Mouse (Mus musculus): ENCODE results near the gene Lyplal1. TPM values are rescaled to one million over a fixed set of nuclear protein-coding genes. Genes with fewer than 3 reads are reported as not detected.

Gene Lyplal1
- polyA plus RNA-seq, 1 experiment from 2014 or later = 26.0 TPM

- ATAC-seq (ENCODE audit: insufficient number of reproducible peaks, low FRiP score, low TSS enrichment, low read depth) = no peak
- no peaks in the 10 kb centered on the region for H3K9me3 ChIP-seq (ENCODE audit: control insufficient read depth, low read length)
- no peaks in the 10 kb centered on the region for H3K36me3 ChIP-seq (ENCODE audit: control insufficient read depth, insufficient read depth, low read length)
- H3K4me2 ChIP-seq (ENCODE audit: low read depth, severe bottlenecking) = no peak overlapping the region
- no peaks in the 10 kb centered on the region for H3K4me1 ChIP-seq (ENCODE audit: control insufficient read depth, insufficient read depth, low read length)
- no peak overlapping the region for H3K9ac ChIP-seq (ENCODE audit: low read length)
- 76% methylated on average over 3 of the region's 3 CpGs for WGBS
- no peak for DNase-seq (ENCODE audit: low spot score)
- no peak overlapping the region for H3K27ac ChIP-seq (replicated peaks; ENCODE audit: low read depth, low read length)
- H3K27me3 ChIP-seq (ENCODE audit: control insufficient read depth, insufficient read depth, low read length) = no peaks in the 10 kb centered on the region
- no peak overlapping the region for H3K4me3 ChIP-seq (ENCODE audit: low read depth, low read length)
Measured at GRCm38 (mm10) chr1:186131465-186131864, 14.4 kb upstream of the Lyplal1 start.

GRCm38 (mm10) chr1:186128940-186129339 lies 11.8 kb upstream of the Lyplal1 start:
- DNase-seq (ENCODE audit: low spot score) = no peak
- Histone ChIP-seq H3K4me2 (ENCODE audit: low read depth, severe bottlenecking) (no peak overlapping the region), H3K27me3 (ENCODE audit: control insufficient read depth, insufficient read depth, low read length) (no peaks in the 10 kb centered on the region), H3K9ac (ENCODE audit: low read length) (no peak overlapping the region), H3K4me3 (ENCODE audit: low read depth, low read length) (no peak overlapping the region), H3K9me3 (ENCODE audit: control insufficient read depth, low read length) (no peaks in the 10 kb centered on the region), H3K27ac (replicated peaks; ENCODE audit: low read depth, low read length) (no peak overlapping the region), H3K4me1 (ENCODE audit: control insufficient read depth, insufficient read depth, low read length) (no peaks in the 10 kb centered on the region), H3K36me3 (ENCODE audit: control insufficient read depth, insufficient read depth, low read length) (no peaks in the 10 kb centered on the region)
- 89% methylated on average over 8 of the region's 8 CpGs for WGBS
- no peak for ATAC-seq (ENCODE audit: insufficient number of reproducible peaks, low FRiP score, low TSS enrichment, low read depth)

DNA sequence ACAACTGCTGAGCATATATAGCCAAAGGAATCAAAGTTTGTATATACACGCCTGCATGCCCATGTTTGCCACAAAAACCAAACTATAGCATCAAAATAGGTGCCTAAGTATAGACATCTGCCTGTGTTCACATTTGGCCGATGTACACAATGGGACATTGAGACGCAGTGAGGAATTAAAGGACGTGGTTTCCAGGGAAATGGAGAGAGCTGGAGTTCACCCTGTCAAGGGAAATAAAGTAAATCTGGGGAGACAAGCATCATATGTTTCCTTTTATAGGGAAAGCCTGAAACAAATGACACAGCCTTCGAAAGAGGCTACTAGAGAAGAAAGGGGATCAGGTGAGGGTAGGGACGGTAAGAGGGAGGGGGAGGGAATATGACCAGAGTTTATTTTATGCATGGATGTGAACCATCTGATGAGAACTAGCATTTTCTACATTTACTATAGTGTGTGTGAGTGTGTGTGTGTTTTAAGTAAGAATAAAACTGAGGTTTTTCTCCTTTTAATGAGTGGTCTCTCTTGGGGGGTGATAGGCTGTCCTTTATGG lies 9.3 kb upstream of the Lyplal1 start:
- 71% methylated on average over 6 of the region's 6 CpGs for WGBS
- ATAC-seq (ENCODE audit: insufficient number of reproducible peaks, low FRiP score, low TSS enrichment, low read depth) (no peak), DNase-seq (ENCODE audit: low spot score) (no peak)
- no peaks in the 10 kb centered on the region for H3K27me3 ChIP-seq (ENCODE audit: control insufficient read depth, insufficient read depth, low read length)
- no peak overlapping the region for H3K27ac ChIP-seq (replicated peaks; ENCODE audit: low read depth, low read length)
- no peaks in the 10 kb centered on the region for H3K4me1 ChIP-seq (ENCODE audit: control insufficient read depth, insufficient read depth, low read length)
- no peak overlapping the region for H3K4me2 ChIP-seq (ENCODE audit: low read depth, severe bottlenecking)
- no peaks in the 10 kb centered on the region for H3K9me3 ChIP-seq (ENCODE audit: control insufficient read depth, low read length)
- no peak overlapping the region for H3K4me3 ChIP-seq (ENCODE audit: low read depth, low read length)
- H3K36me3 ChIP-seq (ENCODE audit: control insufficient read depth, insufficient read depth, low read length) = no peaks in the 10 kb centered on the region
- no peak overlapping the region for H3K9ac ChIP-seq (ENCODE audit: low read length)

GRCm38 (mm10) chr1:186123690-186124089 lies 6.6 kb upstream of the Lyplal1 start:
- no peak overlapping the region for H3K9ac ChIP-seq (ENCODE audit: low read length)
- H3K27me3 ChIP-seq (ENCODE audit: control insufficient read depth, insufficient read depth, low read length) = no peaks in the 10 kb centered on the region
- no peaks in the 10 kb centered on the region for H3K36me3 ChIP-seq (ENCODE audit: control insufficient read depth, insufficient read depth, low read length)
- no peak overlapping the region for H3K27ac ChIP-seq (replicated peaks; ENCODE audit: low read depth, low read length)
- H3K4me3 ChIP-seq (ENCODE audit: low read depth, low read length) = no peak overlapping the region
- no peak overlapping the region for H3K4me2 ChIP-seq (ENCODE audit: low read depth, severe bottlenecking)
- no peaks in the 10 kb centered on the region for H3K4me1 ChIP-seq (ENCODE audit: control insufficient read depth, insufficient read depth, low read length)
- ATAC-seq (ENCODE audit: insufficient number of reproducible peaks, low FRiP score, low TSS enrichment, low read depth) (no peak), DNase-seq (ENCODE audit: low spot score) (no peak)
- H3K9me3 ChIP-seq (ENCODE audit: control insufficient read depth, low read length) = no peaks in the 10 kb centered on the region

- no peak overlapping the region for H3K4me2 ChIP-seq (ENCODE audit: low read depth, severe bottlenecking)
- H3K27me3 ChIP-seq (ENCODE audit: control insufficient read depth, insufficient read depth, low read length) = no peaks in the 10 kb centered on the region
- WGBS = 59% methylated on average over 5 of the region's 5 CpGs
- no peak overlapping the region for H3K4me3 ChIP-seq (ENCODE audit: low read depth, low read length)
- no peak overlapping the region for H3K27ac ChIP-seq (replicated peaks; ENCODE audit: low read depth, low read length)
- H3K9me3 ChIP-seq (ENCODE audit: control insufficient read depth, low read length) = no peaks in the 10 kb centered on the region
- no peaks in the 10 kb centered on the region for H3K4me1 ChIP-seq (ENCODE audit: control insufficient read depth, insufficient read depth, low read length)
- no peak overlapping the region for H3K9ac ChIP-seq (ENCODE audit: low read length)
- no peak for DNase-seq (ENCODE audit: low spot score)
- H3K36me3 ChIP-seq (ENCODE audit: control insufficient read depth, insufficient read depth, low read length) = no peaks in the 10 kb centered on the region
- ATAC-seq (ENCODE audit: insufficient number of reproducible peaks, low FRiP score, low TSS enrichment, low read depth) = no peak
Measured at GRCm38 (mm10) chr1:186119856-186120255, 2.7 kb upstream of the Lyplal1 start.

- 83% methylated on average over 7 of the region's 7 CpGs for WGBS
- Histone ChIP-seq H3K9me3 (ENCODE audit: control insufficient read depth, low read length) (no peaks in the 10 kb centered on the region), H3K27me3 (ENCODE audit: control insufficient read depth, insufficient read depth, low read length) (no peaks in the 10 kb centered on the region), H3K27ac (replicated peaks; ENCODE audit: low read depth, low read length) (no peak overlapping the region), H3K4me1 (ENCODE audit: control insufficient read depth, insufficient read depth, low read length) (no peaks in the 10 kb centered on the region), H3K4me2 (ENCODE audit: low read depth, severe bottlenecking) (peak overlapping the region; percentile 71), H3K36me3 (ENCODE audit: control insufficient read depth, insufficient read depth, low read length) (no peaks in the 10 kb centered on the region), H3K9ac (ENCODE audit: low read length) (no peak overlapping the region), H3K4me3 (ENCODE audit: low read depth, low read length) (peak overlapping the region; percentile 76)
- ATAC-seq (ENCODE audit: insufficient number of reproducible peaks, low FRiP score, low TSS enrichment, low read depth) (no peak), DNase-seq (ENCODE audit: low spot score) (no peak)
Measured at GRCm38 (mm10) chr1:186116086-186116600, 967 bp downstream of the Lyplal1 start.

GRCm38 (mm10) chr1:186102313-186102712 lies 14.8 kb downstream of the Lyplal1 start:
- Histone ChIP-seq H3K9me3 (ENCODE audit: control insufficient read depth, low read length) (no peaks in the 10 kb centered on the region), H3K4me3 (ENCODE audit: low read depth, low read length) (no peak overlapping the region), H3K27ac (replicated peaks; ENCODE audit: low read depth, low read length) (no peak overlapping the region), H3K27me3 (ENCODE audit: control insufficient read depth, insufficient read depth, low read length) (no peaks in the 10 kb centered on the region), H3K4me2 (ENCODE audit: low read depth, severe bottlenecking) (no peak overlapping the region), H3K36me3 (ENCODE audit: control insufficient read depth, insufficient read depth, low read length) (no peaks in the 10 kb centered on the region), H3K9ac (ENCODE audit: low read length) (no peak overlapping the region), H3K4me1 (ENCODE audit: control insufficient read depth, insufficient read depth, low read length) (no peaks in the 10 kb centered on the region)
- ATAC-seq (ENCODE audit: insufficient number of reproducible peaks, low FRiP score, low TSS enrichment, low read depth) (no peak), DNase-seq (ENCODE audit: low spot score) (no peak)
- 93% methylated on average over 8 of the region's 8 CpGs for WGBS

DNA sequence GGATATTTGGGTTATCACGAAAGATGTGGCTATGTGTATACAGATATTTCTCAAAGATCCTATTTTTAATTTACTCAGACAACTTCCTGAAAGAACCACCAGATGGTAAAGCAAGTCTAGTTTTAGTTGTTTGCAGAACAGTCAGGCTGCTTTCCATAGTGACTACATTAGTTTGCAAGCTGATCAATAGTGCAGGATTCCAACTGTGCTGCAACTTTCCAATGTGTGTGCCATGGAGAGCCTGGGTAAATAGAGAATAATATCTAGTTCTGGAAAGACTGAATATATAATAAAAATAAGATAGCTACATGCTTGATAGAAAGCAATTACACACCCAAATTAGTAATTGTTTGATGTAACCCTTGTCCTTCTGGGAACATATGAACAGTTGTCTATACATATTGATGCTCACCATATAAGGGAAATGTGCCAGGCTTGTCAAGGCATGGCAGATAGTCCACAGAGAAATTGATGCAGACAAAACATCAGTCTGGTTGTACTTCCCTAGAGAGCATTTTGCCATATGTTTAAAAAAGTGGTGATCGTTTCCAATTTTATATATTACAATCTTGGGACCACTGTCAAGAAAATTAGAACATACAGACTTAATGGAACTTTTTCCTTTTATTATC lies 50.7 kb downstream of the Lyplal1 start:
- DNase-seq (ENCODE audit: low spot score) (no peak), ATAC-seq (ENCODE audit: insufficient number of reproducible peaks, low FRiP score, low TSS enrichment, low read depth) (no peak)
- Histone ChIP-seq H3K9me3 (ENCODE audit: control insufficient read depth, low read length) (no peaks in the 10 kb centered on the region), H3K27ac (replicated peaks; ENCODE audit: low read depth, low read length) (no peak overlapping the region), H3K27me3 (ENCODE audit: control insufficient read depth, insufficient read depth, low read length) (no peaks in the 10 kb centered on the region), H3K4me2 (ENCODE audit: low read depth, severe bottlenecking) (no peak overlapping the region), H3K4me3 (ENCODE audit: low read depth, low read length) (no peak overlapping the region), H3K4me1 (ENCODE audit: control insufficient read depth, insufficient read depth, low read length) (no peaks in the 10 kb centered on the region), H3K9ac (ENCODE audit: low read length) (no peak overlapping the region), H3K36me3 (ENCODE audit: control insufficient read depth, insufficient read depth, low read length) (no peaks in the 10 kb centered on the region)
- 94% methylated on average over 2 of the region's 2 CpGs for WGBS

DNA sequence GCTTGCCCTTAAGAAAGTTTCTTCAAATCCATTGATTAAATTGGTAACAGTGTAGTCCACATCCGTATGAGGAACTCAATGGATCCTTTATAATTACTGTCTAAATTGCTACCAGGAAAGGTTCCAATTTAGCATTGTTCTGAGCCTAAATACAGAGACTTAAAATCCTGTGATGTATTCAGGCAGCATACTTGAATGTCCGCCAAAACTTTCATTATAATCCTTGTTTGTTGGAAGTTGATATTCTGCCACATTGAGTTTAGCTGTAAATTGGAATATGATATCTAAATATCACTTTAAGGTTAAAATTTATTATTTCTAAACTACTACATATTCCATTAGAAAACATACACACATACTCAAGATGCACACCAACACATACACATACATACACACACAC lies 57.1 kb downstream of the Lyplal1 start:
- WGBS = 83% methylated on average over 2 of the region's 2 CpGs
- H3K27ac ChIP-seq (replicated peaks; ENCODE audit: low read depth, low read length) = no peak overlapping the region

More for the DNA sequence above, 57.1 kb downstream of the Lyplal1 start:
- Histone ChIP-seq H3K9ac (ENCODE audit: low read length) (no peak overlapping the region), H3K4me3 (ENCODE audit: low read depth, low read length) (no peak overlapping the region), H3K4me1 (ENCODE audit: control insufficient read depth, insufficient read depth, low read length) (no peaks in the 10 kb centered on the region), H3K4me2 (ENCODE audit: low read depth, severe bottlenecking) (no peak overlapping the region), H3K9me3 (ENCODE audit: control insufficient read depth, low read length) (no peaks in the 10 kb centered on the region), H3K27me3 (ENCODE audit: control insufficient read depth, insufficient read depth, low read length) (no peaks in the 10 kb centered on the region), H3K36me3 (ENCODE audit: control insufficient read depth, insufficient read depth, low read length) (no peaks in the 10 kb centered on the region)
- DNase-seq (ENCODE audit: low spot score) = no peak
- ATAC-seq (ENCODE audit: insufficient number of reproducible peaks, low FRiP score, low TSS enrichment, low read depth) = no peak

All from limb, embryonic 11.5 days (tissue).